Mouse (Mus musculus) layer of hippocampus, postnatal 10 days (tissue): ENCODE measurements around the gene Ajm1. TPM values are rescaled to one million over a fixed set of nuclear protein-coding genes. Genes with fewer than 3 reads are reported as not detected.
"Not testable (repeated sequence)": the region's sequence is repeated elsewhere in the genome, so short reads cannot be mapped to it uniquely, and the experiment has no call there.

ENCODE experiments used
- DNase-seq, 2 experiments: peaks; one replicate each; pipeline ENCODE4 v3.0.0; 2021; ENCODE audit warnings: low spot score in 2 of 2
- total RNA-seq, 2 experiments: library from RNA; stranded (reverse); gene quantifications; 2 replicates each; pipeline ENCODE4 v1.2.3; 2021

Ajm1 gene
- total RNA-seq, 2 experiments from 2014 or later = 82.7 to 84.8 TPM

GRCm38 (mm10) chr2:25568473-25569019 is 13.0 kb downstream of the Ajm1 start:
- no peak for DNase-seq

GRCm38 (mm10) chr2:25566558-25566957 is 15.0 kb downstream of the Ajm1 start:
- DNase-seq = peak in 1 of 2 experiments; percentile 17

- no peak for DNase-seq
These were observed 15.8 kb downstream of the Ajm1 start for GRCm38 (mm10) chr2:25565741-25566140.

GRCm38 (mm10) chr2:25561946-25562345 is 19.6 kb downstream of the Ajm1 start:
- DNase-seq = no peak

GRCm38 (mm10) chr2:25560551-25560950 is 21.0 kb downstream of the Ajm1 start:
- no peak for DNase-seq

GRCm38 (mm10) chr2:25558774-25559173 is 22.8 kb downstream of the Ajm1 start:
- no peak for DNase-seq

GRCm38 (mm10) chr2:25557964-25558360 is 23.6 kb downstream of the Ajm1 start:
- no peak for DNase-seq

- DNase-seq = peak; percentile 93 to 96
These were observed 24.2 kb downstream of the Ajm1 start, which contains the start of gene Edf1 for GRCm38 (mm10) chr2:25557221-25557963. Gene Edf1 (plus strand): TSS chr2:25557847.

GRCm38 (mm10) chr2:25556296-25556695 is 25.3 kb downstream of the Ajm1 start:
- DNase-seq = no peak

- not testable (repeated sequence) for DNase-seq
These were observed 26.1 kb downstream of the Ajm1 start for GRCm38 (mm10) chr2:25555479-25555878.

GRCm38 (mm10) chr2:25553171-25553786 is 28.3 kb downstream of the Ajm1 start:
- not testable (repeated sequence) for DNase-seq

GRCm38 (mm10) chr2:25551186-25551585 is 30.4 kb downstream of the Ajm1 start:
- peak in 1 of 2 experiments; percentile 36 for DNase-seq

- no peak for DNase-seq
These were observed 32.3 kb downstream of the Ajm1 start for GRCm38 (mm10) chr2:25549021-25549991.

- peak; percentile 99 for DNase-seq
These were observed 34.6 kb downstream of the Ajm1 start, which contains the start of gene Traf2 for GRCm38 (mm10) chr2:25546811-25547491. Gene Traf2 (minus strand): TSS chr2:25546940.

- DNase-seq = no peak
These were observed 35.4 kb downstream of the Ajm1 start for GRCm38 (mm10) chr2:25545996-25546810.

- DNase-seq = no peak
These were observed 39.8 kb downstream of the Ajm1 start for GRCm38 (mm10) chr2:25541644-25542367.

- DNase-seq = no peak
These were observed 41.0 kb downstream of the Ajm1 start for GRCm38 (mm10) chr2:25540541-25540948.

- no peak for DNase-seq
These were observed 45.0 kb downstream of the Ajm1 start for GRCm38 (mm10) chr2:25536531-25536930.

GRCm38 (mm10) chr2:25534866-25535182 is 46.7 kb downstream of the Ajm1 start:
- no peak for DNase-seq
